In the genomic region with DNA sequence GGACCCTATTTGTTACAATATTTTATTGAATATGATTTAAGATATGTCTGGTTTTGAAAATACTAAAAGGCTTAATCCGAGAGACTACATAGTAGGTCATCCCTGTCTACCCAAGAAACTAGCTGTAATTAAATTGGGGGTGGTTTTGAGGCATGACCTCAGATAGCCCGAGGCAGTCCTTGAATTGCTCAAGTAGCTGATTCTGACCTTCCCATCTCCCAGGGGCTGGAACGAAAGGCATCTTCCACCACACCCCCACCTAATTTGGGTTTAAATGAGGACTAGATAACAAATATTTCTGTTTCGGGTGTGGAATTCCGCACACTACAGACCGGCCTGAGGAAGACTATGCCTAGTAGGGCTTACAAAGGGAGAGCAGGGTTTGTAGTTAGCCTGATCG, we compare ENCODE assay signal across 9 mouse cellular contexts. TPM values are rescaled to one million over a fixed set of nuclear protein-coding genes. Genes with fewer than 3 reads are reported as not detected.
A peak's percentile ranks its signal among the peaks of the same experiment; 100 is the strongest.
DNase-seq lines count a peak whose midpoint lies in the region; ATAC-seq and TF ChIP-seq lines count a peak whose summit lies in the region.
"Had no signal": no experiment of that assay in that cellular context is flagged by ENCODE, and none has a peak within 500 bp of the region (broad histone marks: within the 10 kb centered on the region; RNA-seq: fewer than 3 reads in every experiment).

No protein-coding gene starts in this region.

- peak overlapping the region; percentile 84 for H3K4me2 ChIP-seq in lung, postnatal 0 days (replicated peaks; ENCODE audit: low read depth, low read length)
- peak overlapping the region; percentile 74 for H3K4me2 ChIP-seq in embryonic facial prominence, embryonic 13.5 days
- H3K4me2 ChIP-seq in stomach, embryonic 14.5 days (replicated peaks; ENCODE audit: low read depth, low read length) = peak overlapping the region; percentile 74

- H3K4me3 ChIP-seq in lung, postnatal 0 days (ENCODE audit: low read depth, low read length) = peak overlapping the region; percentile 98; the same call in 1 of the 2 replicates
- peak overlapping the region; percentile 85 for H3K4me3 ChIP-seq in embryonic facial prominence, embryonic 13.5 days
- peak overlapping the region; percentile 87 for H3K4me3 ChIP-seq in limb, embryonic 10.5 days
- peak overlapping the region; percentile 93 for H3K4me3 ChIP-seq in stomach, embryonic 14.5 days (ENCODE audit: low read depth, low read length)

- peaks cover under 1% of the 10 kb centered on the region; the same call in 1 of the 2 replicates for H3K4me1 ChIP-seq in lung, postnatal 0 days (ENCODE audit: insufficient read depth, low read depth, low read length)
- peaks cover 29% of the 10 kb centered on the region for H3K4me1 ChIP-seq in embryonic facial prominence, embryonic 13.5 days
- H3K4me1 ChIP-seq in limb, embryonic 10.5 days = peaks cover 28% of the 10 kb centered on the region
- peaks cover 12% of the 10 kb centered on the region; the same call in 1 of the 2 replicates for H3K4me1 ChIP-seq in stomach, embryonic 14.5 days (ENCODE audit: control insufficient read depth, insufficient read depth, low read length)

- no peak for DNase-seq in lung, postnatal 0 days (ENCODE audit: low spot score)
- DNase-seq in lung, postnatal 4 days = no peak
- DNase-seq in limb, embryonic 10.5 days (ENCODE audit: low spot score) = no peak
- DNase-seq in urinary bladder, adult 2 months (ENCODE audit: low spot score) = no peak
- DNase-seq in adrenal gland, postnatal 10 days = no peak
- DNase-seq in kidney, adult 11 months = no peak

- H3K9ac ChIP-seq in lung, postnatal 0 days (replicated peaks; ENCODE audit: low read depth) = no peak overlapping the region
- H3K9ac ChIP-seq in embryonic facial prominence, embryonic 13.5 days = peak overlapping the region; percentile 99; the same call in 1 of the 2 replicates
- peak overlapping the region; percentile 98; the same call in 1 of the 2 replicates for H3K9ac ChIP-seq in stomach, embryonic 14.5 days (replicated peaks; ENCODE audit: low read depth, low read length)

- TF ChIP-seq EP300 in lung, postnatal 0 days (IDR thresholded peaks at IDR 0.05) = no peak

- no peak for ATAC-seq in lung, postnatal 0 days
- no peak for ATAC-seq in embryonic facial prominence, embryonic 13.5 days (ENCODE audit: insufficient number of reproducible peaks, insufficient read depth, low FRiP score, low TSS enrichment, low read depth)
- no peak for ATAC-seq in stomach, embryonic 14.5 days (ENCODE audit: insufficient number of reproducible peaks, insufficient read depth, low FRiP score, low read depth)

- TF ChIP-seq CTCF in lung, postnatal 0 days (IDR thresholded peaks at IDR 0.05) = no peak

- WGBS in lung, postnatal 0 days = 62% methylated on average over 7 of the region's 7 CpGs
- WGBS in embryonic facial prominence, embryonic 13.5 days = 38% methylated on average over 7 of the region's 7 CpGs
- WGBS in limb, embryonic 10.5 days = 64% methylated on average over 7 of the region's 7 CpGs
- 58% methylated on average over 7 of the region's 7 CpGs for WGBS in stomach, embryonic 14.5 days

- H3K9me3 ChIP-seq in lung, postnatal 0 days (ENCODE audit: low read length) = no peaks in the 10 kb centered on the region
- H3K9me3 ChIP-seq in embryonic facial prominence, embryonic 13.5 days = no peaks in the 10 kb centered on the region
- H3K9me3 ChIP-seq in limb, embryonic 10.5 days (replicated peaks) = no peaks in the 10 kb centered on the region
- no peaks in the 10 kb centered on the region for H3K9me3 ChIP-seq in stomach, embryonic 14.5 days (ENCODE audit: control insufficient read depth, low read depth, low read length)

- no peaks in the 10 kb centered on the region for H3K27me3 ChIP-seq in lung, postnatal 0 days (replicated peaks; ENCODE audit: insufficient read depth, low read length)
- no peaks in the 10 kb centered on the region for H3K27me3 ChIP-seq in embryonic facial prominence, embryonic 13.5 days
- H3K27me3 ChIP-seq in limb, embryonic 10.5 days (ENCODE audit: low read depth, poor library complexity, severe bottlenecking) = no peaks in the 10 kb centered on the region
- no peaks in the 10 kb centered on the region for H3K27me3 ChIP-seq in stomach, embryonic 14.5 days (ENCODE audit: control insufficient read depth, insufficient read depth, low read length)

- no peaks in the 10 kb centered on the region for H3K36me3 ChIP-seq in lung, postnatal 0 days (ENCODE audit: insufficient read depth, low read length)
- H3K36me3 ChIP-seq in embryonic facial prominence, embryonic 13.5 days = peaks cover 5% of the 10 kb centered on the region; the same call in 1 of the 2 replicates
- H3K36me3 ChIP-seq in limb, embryonic 10.5 days = peaks cover 8% of the 10 kb centered on the region
- no peaks in the 10 kb centered on the region for H3K36me3 ChIP-seq in stomach, embryonic 14.5 days (ENCODE audit: control insufficient read depth, insufficient read depth, low read length)

- H3K27ac ChIP-seq in lung, postnatal 0 days (ENCODE audit: low read length) = peak overlapping the region; percentile 100
- peak overlapping the region; percentile 98; the same call in 1 of the 2 replicates for H3K27ac ChIP-seq in embryonic facial prominence, embryonic 13.5 days
- peak overlapping the region; percentile 100 for H3K27ac ChIP-seq in limb, embryonic 10.5 days
- peak overlapping the region; percentile 99; the same call in 1 of the 2 replicates for H3K27ac ChIP-seq in stomach, embryonic 14.5 days (ENCODE audit: low read length)
- H3K27ac ChIP-seq: macrophage had no signal

RNA-seq across cellular contexts. Expression of a gene that starts 1.2 kb away (rescaled TPM):
- polyA plus RNA-seq in lung, postnatal 0 days (2015; fragmentation: Nextera tagmentation; extraction: Ambion mirVana) = 43.0 and 47.6 TPM in 2 replicates
- polyA plus RNA-seq in embryonic facial prominence, embryonic 13.5 days (2015; fragmentation: Nextera tagmentation; extraction: Ambion mirVana) = 31.7 and 36.4 TPM in 2 replicates
- 41.6 and 48.5 TPM in 2 replicates for polyA plus RNA-seq in limb, embryonic 10.5 days (2016; fragmentation: Nextera tagmentation; extraction: Ambion mirVana)
- polyA plus RNA-seq in stomach, embryonic 14.5 days (2014; fragmentation: Nextera tagmentation; extraction: Ambion mirVana) = 38.4 and 40.1 TPM in 2 replicates
- polyA plus RNA-seq in urinary bladder, adult 2 months (2012; rRNA removed) = 69.2 and 75.1 TPM in 2 replicates
- total RNA-seq in adrenal gland, postnatal 10 days (2021) = 10 to 100 TPM; 85.5 to 91.6 TPM

RNA-seq across cellular contexts. Expression of a gene that starts 57.6 kb away (rescaled TPM):
- 2,084 and 2,244 TPM in 2 replicates for polyA plus RNA-seq in lung, postnatal 0 days (2015; fragmentation: Nextera tagmentation; extraction: Ambion mirVana)
- 2,558 and 2,783 TPM in 2 replicates for polyA plus RNA-seq in embryonic facial prominence, embryonic 13.5 days (2015; fragmentation: Nextera tagmentation; extraction: Ambion mirVana)
- 2,907 and 3,028 TPM in 2 replicates for polyA plus RNA-seq in limb, embryonic 10.5 days (2016; fragmentation: Nextera tagmentation; extraction: Ambion mirVana)
- polyA plus RNA-seq in stomach, embryonic 14.5 days (2014; fragmentation: Nextera tagmentation; extraction: Ambion mirVana) = 2,356 and 2,370 TPM in 2 replicates
- polyA plus RNA-seq in urinary bladder, adult 2 months (2012; rRNA removed) = 471 and 572 TPM in 2 replicates
- 100 to 1,000 TPM; 483 to 577 TPM for total RNA-seq in adrenal gland, postnatal 10 days (2021)
